Mouse (Mus musculus) forebrain, embryonic 15.5 days (tissue): ENCODE measurements around the gene Capn8. TPM values are rescaled to one million over a fixed set of nuclear protein-coding genes. Genes with fewer than 3 reads are reported as not detected.
"Not testable (repeated sequence)": the region's sequence is repeated elsewhere in the genome, so short reads cannot be mapped to it uniquely, and the experiment has no call there.

ENCODE experiments used
- ATAC-seq: fragments of 200-750 bp; cut with Nextera tagmentation; replicated peaks from 2 replicates; pipeline ENCODE4 v1.8.0; 2017; ENCODE audit warnings: mild to moderate bottlenecking, moderate TSS enrichment, moderate library complexity
- H3K27ac ChIP-seq: fragments of 300-500 bp; sonication (generic); replicated peaks from 2 replicates; pipeline ENCODE4 v1.5.1; 2015; ENCODE audit warnings: mild to moderate bottlenecking, inconsistent platforms
- H3K27me3 ChIP-seq: fragments of 300-500 bp; sonication (generic); 2 replicates; pipeline ENCODE4 v1.6.1; 2015; ENCODE audit warnings: inconsistent platforms
- H3K36me3 ChIP-seq: fragments of 300-500 bp; sonication (generic); 2 replicates; pipeline ENCODE4 v1.6.1; 2015; ENCODE audit warnings: mild to moderate bottlenecking, inconsistent platforms
- H3K4me1 ChIP-seq: fragments of 300-500 bp; sonication (generic); 2 replicates; pipeline ENCODE4 v1.6.1; 2015; ENCODE audit warnings: inconsistent platforms
- H3K4me2 ChIP-seq: fragments of 300-500 bp; sonication (generic); replicated peaks from 2 replicates; pipeline ENCODE4 v1.6.1; 2015; ENCODE audit warnings: mild to moderate bottlenecking, inconsistent platforms
- H3K4me3 ChIP-seq: fragments of 300-500 bp; sonication (generic); 2 replicates; pipeline ENCODE4 v1.5.1; 2015; ENCODE audit warnings: mild to moderate bottlenecking, inconsistent platforms
- H3K9ac ChIP-seq: fragments of 300-500 bp; sonication (generic); replicated peaks from 2 replicates; pipeline ENCODE4 v1.6.1; 2015; ENCODE audit warnings: mild to moderate bottlenecking, inconsistent platforms
- H3K9me3 ChIP-seq: fragments of 300-500 bp; sonication (generic); 2 replicates; pipeline ENCODE4 v1.6.1; 2016; ENCODE audit warnings: inconsistent platforms
- WGBS: fragments of 180-500 bp; shearing (Covaris S2); methylation state at CpG from one replicate; pipeline ENCODE4 v1.1.7; 2015; ENCODE audit warnings: mixed read lengths; 5-methylcytosine and 5-hydroxymethylcytosine counted together
- polyA plus RNA-seq: library from polyadenylated mRNA; unstranded; fragments of >200 nt; fragmentation: Nextera tagmentation; extraction: Ambion mirVana; gene quantifications from 2 replicates; pipeline ENCODE4 v1.2.1, GENCODE M21; 2015

Capn8 gene
- polyA plus RNA-seq, 1 experiment from 2014 or later = 0.06 TPM

DNA sequence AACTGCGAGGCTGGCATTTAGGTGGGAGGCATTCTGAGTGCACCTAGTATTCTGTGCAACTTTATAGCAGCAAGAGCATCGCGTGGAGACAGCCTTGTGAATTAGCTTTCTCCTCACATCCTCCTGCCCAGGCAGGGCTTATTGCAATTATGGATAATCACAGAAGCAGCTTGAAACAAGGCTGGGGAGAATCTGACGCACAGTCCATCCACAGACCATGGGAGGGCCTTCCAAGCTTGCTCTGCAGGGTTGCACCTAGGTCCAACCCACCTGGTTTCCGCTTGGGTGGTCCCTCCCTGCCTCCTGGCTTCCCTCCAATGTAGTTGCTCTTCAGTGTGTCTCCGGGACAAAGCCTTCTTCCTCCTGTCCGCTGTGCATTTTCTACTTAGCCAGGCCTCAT is 74.2 kb downstream of the Capn8 start:
- Histone ChIP-seq H3K9me3 (no peaks in the 10 kb centered on the region), H3K4me3 (no peak overlapping the region), H3K27ac (no peak overlapping the region), H3K4me1 (peaks cover 13% of the 10 kb centered on the region; the same call in 1 of the 2 replicates), H3K27me3 (no peaks in the 10 kb centered on the region), H3K36me3 (no peaks in the 10 kb centered on the region), H3K4me2 (no peak overlapping the region), H3K9ac (no peak overlapping the region)
- 0 out of 2 replicates have a peak, but pooled peaks have one; percentile 51 for ATAC-seq
- WGBS = 27% methylated on average over 7 of the region's 7 CpGs

DNA sequence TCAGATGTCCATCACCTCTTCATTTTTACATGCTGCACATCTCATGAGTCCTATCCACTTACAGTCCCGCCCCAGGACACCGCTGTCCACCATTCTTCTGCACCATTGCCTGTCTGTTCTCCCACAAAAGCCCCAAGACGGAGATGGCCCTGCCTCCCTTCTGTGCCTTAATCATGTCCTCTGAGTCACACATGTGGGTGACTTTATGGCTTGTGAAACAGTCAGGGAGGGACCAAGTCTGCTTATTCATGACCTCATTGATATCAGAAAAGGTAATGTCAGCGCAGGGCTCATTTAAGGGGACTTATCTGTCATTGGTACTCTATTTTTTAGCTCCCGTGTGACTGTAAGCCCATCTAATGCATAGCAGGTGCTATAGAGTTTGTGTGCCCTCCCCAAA is 74.6 kb downstream of the Capn8 start:
- no peaks in the 10 kb centered on the region for H3K9me3 ChIP-seq
- H3K36me3 ChIP-seq = no peaks in the 10 kb centered on the region
- H3K4me1 ChIP-seq = peaks cover 13% of the 10 kb centered on the region; the same call in 1 of the 2 replicates
- no peak for ATAC-seq
- no peaks in the 10 kb centered on the region for H3K27me3 ChIP-seq
- no peak overlapping the region for H3K9ac ChIP-seq
- no peak overlapping the region for H3K4me2 ChIP-seq
- no peak overlapping the region for H3K27ac ChIP-seq
- H3K4me3 ChIP-seq = no peak overlapping the region
- whole genome bisulfite sequencing = 79% methylated on average over 5 of the region's 5 CpGs

- ATAC-seq = no peak
- Histone ChIP-seq H3K4me2 (no peak overlapping the region), H3K36me3 (no peaks in the 10 kb centered on the region), H3K27me3 (no peaks in the 10 kb centered on the region), H3K4me1 (peaks cover 17% of the 10 kb centered on the region), H3K4me3 (no peak overlapping the region), H3K9me3 (no peaks in the 10 kb centered on the region), H3K27ac (no peak overlapping the region), H3K9ac (no peak overlapping the region)
- 76% methylated on average over 4 of the region's 4 CpGs for WGBS
Observed at GRCm38 (mm10) chr1:182640094-182640493, 75.3 kb downstream of the Capn8 start.

DNA sequence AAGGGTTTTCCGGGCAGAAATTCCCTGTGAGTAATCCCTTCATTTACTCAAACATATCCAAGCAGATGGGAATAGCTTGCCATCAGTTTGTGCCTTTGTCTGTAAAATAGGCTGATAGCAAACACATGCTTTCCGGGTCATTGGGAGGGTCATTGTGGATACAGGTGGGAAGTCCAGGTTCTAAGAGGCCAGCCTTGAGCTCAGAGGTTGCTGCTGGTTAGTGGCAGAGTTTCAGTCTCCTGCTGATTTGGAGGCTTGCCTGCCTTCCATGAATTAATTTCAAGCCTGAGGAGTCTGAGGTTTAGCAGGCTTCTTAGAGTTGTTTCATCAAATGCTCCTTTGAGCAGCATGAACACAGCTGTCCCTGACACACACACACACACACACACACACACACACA is 78.0 kb downstream of the Capn8 start:
- H3K9me3 ChIP-seq = no peaks in the 10 kb centered on the region
- no peak for ATAC-seq
- H3K4me1 ChIP-seq = peaks cover 25% of the 10 kb centered on the region
- no peaks in the 10 kb centered on the region for H3K36me3 ChIP-seq
- 41% methylated on average over 2 of the region's 2 CpGs for WGBS
- no peak overlapping the region for H3K4me2 ChIP-seq
- H3K27ac ChIP-seq = no peak overlapping the region
- no peak overlapping the region for H3K9ac ChIP-seq
- H3K4me3 ChIP-seq = no peak overlapping the region
- H3K27me3 ChIP-seq = no peaks in the 10 kb centered on the region

DNA sequence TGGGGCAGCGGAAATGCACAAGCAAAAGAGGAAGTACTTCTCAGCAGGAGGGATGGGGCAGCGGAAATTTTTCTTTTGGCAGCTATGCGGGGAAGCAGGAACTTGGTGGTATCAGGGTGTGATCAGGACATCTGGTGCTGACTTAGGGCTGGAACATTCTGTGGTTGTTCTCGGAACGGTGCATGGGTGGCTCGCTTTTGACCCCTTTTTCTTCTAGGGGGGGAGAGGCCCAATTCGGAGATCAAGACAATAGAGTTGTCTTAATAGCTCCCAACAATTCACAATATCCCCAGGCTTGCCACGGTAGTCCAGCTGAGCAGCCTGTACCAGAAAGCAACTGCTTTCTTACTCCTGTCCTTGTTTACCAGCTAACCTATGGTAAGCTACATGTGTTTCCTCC is 79.6 kb downstream of the Capn8 start:
- not testable (repeated sequence) for H3K36me3 ChIP-seq, H3K27ac ChIP-seq, H3K4me2 ChIP-seq, ATAC-seq, H3K27me3 ChIP-seq, H3K4me3 ChIP-seq, H3K9ac ChIP-seq, H3K9me3 ChIP-seq
- H3K4me1 ChIP-seq = peaks cover 17% of the 10 kb centered on the region
- WGBS = 67% methylated on average over 8 of the region's 8 CpGs

DNA sequence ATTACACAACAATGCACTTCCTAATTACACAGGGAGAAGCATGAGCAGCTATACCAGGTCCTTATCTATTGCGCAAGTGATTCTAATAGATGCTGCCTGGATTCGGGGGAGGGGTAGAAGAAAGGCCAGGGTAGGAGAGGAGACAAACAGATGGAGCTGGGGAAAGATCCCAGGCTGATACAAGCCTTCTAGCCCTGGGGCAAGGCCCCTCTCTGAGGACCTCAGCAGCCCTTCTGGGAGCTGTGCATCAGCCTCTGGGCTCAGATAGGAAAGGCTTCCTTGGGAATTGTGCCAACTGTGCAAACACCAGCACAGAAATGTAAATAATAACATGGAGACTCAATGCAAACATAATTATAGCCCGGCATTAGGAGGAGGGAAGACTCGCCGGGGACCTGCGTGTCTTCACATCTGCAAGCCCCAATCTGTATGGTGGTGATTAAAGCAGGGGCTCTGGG is 80.4 kb downstream of the Capn8 start:
- Histone ChIP-seq H3K4me3 (no peak overlapping the region), H3K9me3 (no peaks in the 10 kb centered on the region)
- 42% methylated on average over 6 of the region's 6 CpGs for WGBS

DNA sequence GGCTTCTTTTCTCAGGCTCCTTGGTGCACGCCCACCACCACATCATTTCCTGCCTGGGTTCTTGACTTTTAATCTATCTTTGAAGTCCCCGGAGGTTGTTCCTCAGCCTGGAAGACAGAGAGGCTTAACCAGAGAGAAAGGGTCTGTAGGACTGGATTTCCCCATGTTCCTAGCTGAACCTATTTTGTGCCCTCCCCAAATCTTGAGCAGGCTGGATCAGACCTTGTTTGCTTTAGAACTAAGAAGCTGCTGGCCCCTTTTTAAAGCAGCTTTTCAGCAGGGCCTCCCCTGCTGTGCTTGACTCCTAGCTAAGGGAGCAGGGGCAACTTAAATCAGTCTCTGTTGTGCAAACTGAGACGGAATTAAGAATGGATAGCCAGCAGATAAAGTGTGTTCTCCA is 82.0 kb downstream of the Capn8 start:
- ATAC-seq = no peak
- H3K36me3 ChIP-seq = no peaks in the 10 kb centered on the region
- H3K4me3 ChIP-seq = no peak overlapping the region
- H3K27me3 ChIP-seq = no peaks in the 10 kb centered on the region
- no peak overlapping the region for H3K9ac ChIP-seq
- 29% methylated on average over 3 of the region's 3 CpGs for WGBS
- H3K9me3 ChIP-seq = no peaks in the 10 kb centered on the region
- no peak overlapping the region for H3K27ac ChIP-seq
- peaks cover 17% of the 10 kb centered on the region for H3K4me1 ChIP-seq
- no peak overlapping the region for H3K4me2 ChIP-seq

More for the DNA sequence above, 80.4 kb downstream of the Capn8 start:
- Histone ChIP-seq H3K27ac (peak overlapping the region; percentile 12; the same call in 1 of the 2 replicates), H3K27me3 (no peaks in the 10 kb centered on the region), H3K36me3 (no peaks in the 10 kb centered on the region), H3K9ac (no peak overlapping the region), H3K4me2 (no peak overlapping the region), H3K4me1 (peaks cover 17% of the 10 kb centered on the region)
- ATAC-seq = peak; percentile 67

DNA sequence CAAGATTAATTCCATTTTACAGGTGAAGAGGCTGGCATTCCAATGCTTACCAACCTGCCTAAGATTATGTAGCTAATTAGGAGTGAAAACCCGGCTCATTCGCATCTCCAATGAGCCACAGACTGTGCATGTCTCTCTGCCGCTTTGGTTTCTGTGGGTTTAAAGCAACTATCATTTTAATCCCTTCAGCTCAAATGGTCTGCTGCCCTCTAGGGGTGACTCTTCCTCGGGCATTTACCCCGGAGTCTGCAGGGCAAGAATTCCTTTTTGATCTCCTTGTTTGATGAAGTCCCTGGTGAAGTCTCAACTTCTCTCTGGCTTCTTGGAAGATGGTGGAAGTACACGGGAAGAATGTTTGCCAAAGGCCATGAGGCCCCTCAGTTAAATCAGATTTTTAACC is 93.0 kb downstream of the Capn8 start:
- 13% methylated on average over 6 of the region's 6 CpGs for WGBS
- no peaks in the 10 kb centered on the region for H3K27me3 ChIP-seq
- no peak for ATAC-seq

DNA sequence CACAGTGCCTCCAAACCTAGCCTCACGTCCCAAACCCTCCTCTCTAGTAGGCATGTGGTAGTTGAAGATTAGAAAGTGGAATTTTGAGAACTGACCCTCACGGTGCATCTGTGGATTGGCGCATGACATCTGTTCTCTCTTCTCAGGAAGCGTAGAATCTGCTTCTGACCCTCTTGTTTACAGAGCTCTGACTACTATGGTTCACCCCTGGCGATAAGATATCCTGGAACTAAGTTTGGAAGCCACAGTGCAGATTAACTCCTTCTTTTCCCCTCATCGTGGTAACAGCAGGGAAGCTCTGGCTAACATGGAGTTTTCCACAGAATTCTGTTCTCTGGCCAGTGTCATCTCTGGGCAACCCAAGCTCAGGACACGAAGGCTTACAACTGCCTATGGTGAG is 95.6 kb downstream of the Capn8 start:
- H3K4me1 ChIP-seq = no peaks in the 10 kb centered on the region
- H3K27me3 ChIP-seq = no peaks in the 10 kb centered on the region
- no peak overlapping the region for H3K4me3 ChIP-seq
- no peak for ATAC-seq
- H3K4me2 ChIP-seq = no peak overlapping the region
- no peaks in the 10 kb centered on the region for H3K36me3 ChIP-seq
- no peak overlapping the region for H3K27ac ChIP-seq
- no peak overlapping the region for H3K9ac ChIP-seq
- WGBS = 81% methylated on average over 7 of the region's 7 CpGs
- no peaks in the 10 kb centered on the region for H3K9me3 ChIP-seq

More for the DNA sequence above, 93.0 kb downstream of the Capn8 start:
- H3K4me3 ChIP-seq = no peak overlapping the region
- H3K9me3 ChIP-seq = no peaks in the 10 kb centered on the region
- H3K4me1 ChIP-seq = no peaks in the 10 kb centered on the region
- no peaks in the 10 kb centered on the region for H3K36me3 ChIP-seq
- H3K9ac ChIP-seq = no peak overlapping the region
- H3K27ac ChIP-seq = no peak overlapping the region
- H3K4me2 ChIP-seq = no peak overlapping the region

GRCm38 (mm10) chr1:182663671-182664070 is 98.9 kb downstream of the Capn8 start:
- WGBS = 44% methylated on average over 11 of the region's 11 CpGs
- no peak for ATAC-seq

GRCm38 (mm10) chr1:182664841-182665240 is 100.0 kb downstream of the Capn8 start:
- 61% methylated on average over 4 of the region's 4 CpGs for WGBS
- Histone ChIP-seq H3K27me3 (no peaks in the 10 kb centered on the region), H3K9me3 (no peaks in the 10 kb centered on the region), H3K4me2 (no peak overlapping the region), H3K36me3 (no peaks in the 10 kb centered on the region), H3K4me1 (no peaks in the 10 kb centered on the region), H3K27ac (no peak overlapping the region), H3K4me3 (no peak overlapping the region), H3K9ac (no peak overlapping the region)
- no peak for ATAC-seq

More at GRCm38 (mm10) chr1:182663671-182664070, 98.9 kb downstream of the Capn8 start:
- Histone ChIP-seq H3K4me2 (no peak overlapping the region), H3K27me3 (no peaks in the 10 kb centered on the region), H3K4me3 (no peak overlapping the region), H3K9me3 (no peaks in the 10 kb centered on the region), H3K27ac (no peak overlapping the region), H3K36me3 (no peaks in the 10 kb centered on the region), H3K4me1 (no peaks in the 10 kb centered on the region), H3K9ac (no peak overlapping the region)

GRCm38 (mm10) chr1:182667281-182667680 is 102.5 kb downstream of the Capn8 start:
- ATAC-seq = 0 out of 2 replicates have a peak, but pooled peaks have one; percentile 51
- WGBS = 84% methylated on average over 3 of the region's 3 CpGs
- H3K4me1 ChIP-seq = peaks cover 4% of the 10 kb centered on the region; the same call in 1 of the 2 replicates
- no peak overlapping the region for H3K4me3 ChIP-seq
- H3K4me2 ChIP-seq = no peak overlapping the region
- no peak overlapping the region for H3K9ac ChIP-seq
- no peaks in the 10 kb centered on the region for H3K27me3 ChIP-seq
- H3K9me3 ChIP-seq = no peaks in the 10 kb centered on the region
- no peak overlapping the region for H3K27ac ChIP-seq
- no peaks in the 10 kb centered on the region for H3K36me3 ChIP-seq

GRCm38 (mm10) chr1:182669741-182670140 is 104.9 kb downstream of the Capn8 start:
- H3K27me3 ChIP-seq = no peaks in the 10 kb centered on the region
- ATAC-seq = no peak
- no peak overlapping the region for H3K4me2 ChIP-seq
- H3K4me1 ChIP-seq = peaks cover 4% of the 10 kb centered on the region; the same call in 1 of the 2 replicates
- 76% methylated on average over 11 of the region's 11 CpGs for WGBS
- H3K9me3 ChIP-seq = no peaks in the 10 kb centered on the region
- no peak overlapping the region for H3K9ac ChIP-seq
- H3K4me3 ChIP-seq = no peak overlapping the region
- no peak overlapping the region for H3K27ac ChIP-seq
- H3K36me3 ChIP-seq = no peaks in the 10 kb centered on the region
